Mouse (Mus musculus): Measurements from ENCODE around the gene S100a9.
A peak's percentile ranks its signal among the peaks of the same experiment; 100 is the strongest.

GRCm38 (mm10) chr3:90708523-90709202 is 13.1 kb upstream of the S100a9 start:
- TF ChIP-seq EP300 (IDR thresholded peaks at IDR 0.05; ENCODE audit: low read depth), result no peak
- TF ChIP-seq CTCF (IDR thresholded peaks at IDR 0.05; ENCODE audit: low read depth), result peak; percentile 51

Data from liver, embryonic 14.5 days (tissue).